Mouse (Mus musculus) cortical plate, adult 2 months (tissue): ENCODE data around the gene Shc4. TPM values are rescaled to one million over a fixed set of nuclear protein-coding genes. Genes with fewer than 3 reads are reported as not detected.

Experiments
- H3K27ac ChIP-seq: fragments of 200-500 bp; 2 replicates; pipeline ENCODE4 v1.5.1; 2012; ENCODE audit warnings: low read length, control low read depth, inconsistent platforms; ENCODE audit not compliant: insufficient read depth
- H3K4me1 ChIP-seq: fragments of 200-500 bp; 2 replicates; pipeline ENCODE4 v1.6.1; 2011; ENCODE audit warnings: low read length; ENCODE audit not compliant: control insufficient read depth, insufficient read depth
- H3K4me3 ChIP-seq: fragments of 200-500 bp; 2 replicates; pipeline ENCODE4 v1.5.1; 2011; ENCODE audit warnings: mild to moderate bottlenecking, low read length, control low read depth; ENCODE audit not compliant: insufficient read depth
- CTCF ChIP-seq: fragments of 200-500 bp; IDR thresholded peaks from 2 replicates; pipeline ENCODE4 v1.5.1; 2011; ENCODE audit warnings: mild to moderate bottlenecking, control low read depth, low read length; ENCODE audit not compliant: insufficient read depth; ENCODE audit errors: extremely low read depth
- POLR2A ChIP-seq: fragments of 200-500 bp; IDR thresholded peaks from 2 replicates; pipeline ENCODE4 v1.6.1; 2011; ENCODE audit warnings: mild to moderate bottlenecking, low read length, control low read depth; ENCODE audit not compliant: insufficient read depth; ENCODE audit errors: extremely low read depth
- polyA plus RNA-seq: library from polyadenylated mRNA; depleted of rRNA; stranded (reverse); fragments of >200 nt; gene quantifications from 2 replicates; pipeline ENCODE4 v1.2.3, GENCODE M21; 2012

Gene Shc4
- polyA plus RNA-seq, 1 experiment = 3.5 TPM

DNA sequence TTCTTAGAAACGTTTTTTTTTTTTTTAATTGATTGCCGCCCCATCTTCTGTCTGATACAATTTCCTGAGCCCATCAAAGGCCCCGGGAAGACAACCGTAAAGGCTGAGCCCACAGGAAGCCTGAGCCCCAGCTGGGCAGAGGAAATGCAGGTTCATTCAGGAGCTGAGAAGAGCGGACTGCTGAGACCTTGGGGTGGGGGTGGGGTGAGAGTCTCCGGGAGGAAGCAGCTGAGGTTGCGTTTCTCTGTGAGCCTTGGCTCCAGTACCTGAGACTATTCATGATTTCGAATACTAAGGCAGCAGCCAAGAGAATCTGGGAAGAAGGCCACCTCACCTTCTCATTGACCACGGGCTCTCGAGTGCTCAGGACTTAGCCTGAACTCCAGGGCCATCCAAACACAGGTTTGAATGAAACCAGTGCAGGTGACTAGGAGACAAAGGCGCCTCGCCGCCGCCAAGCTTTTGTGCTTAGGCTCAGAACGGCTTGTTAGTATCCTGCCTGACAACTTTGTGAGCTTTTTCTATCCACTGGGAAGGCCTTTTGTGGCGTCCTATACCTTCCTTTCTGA is 682 bp upstream of the Shc4 start:
- H3K27ac ChIP-seq = no peak overlapping the region
- H3K4me3 ChIP-seq = peak overlapping the region; percentile 31; the same call in 1 of the 2 replicates
- H3K4me1 ChIP-seq = 0 out of 2 replicates have a peak, but pooled peaks cover 1% of the 10 kb centered on the region
- no peak for TF ChIP-seq POLR2A

DNA sequence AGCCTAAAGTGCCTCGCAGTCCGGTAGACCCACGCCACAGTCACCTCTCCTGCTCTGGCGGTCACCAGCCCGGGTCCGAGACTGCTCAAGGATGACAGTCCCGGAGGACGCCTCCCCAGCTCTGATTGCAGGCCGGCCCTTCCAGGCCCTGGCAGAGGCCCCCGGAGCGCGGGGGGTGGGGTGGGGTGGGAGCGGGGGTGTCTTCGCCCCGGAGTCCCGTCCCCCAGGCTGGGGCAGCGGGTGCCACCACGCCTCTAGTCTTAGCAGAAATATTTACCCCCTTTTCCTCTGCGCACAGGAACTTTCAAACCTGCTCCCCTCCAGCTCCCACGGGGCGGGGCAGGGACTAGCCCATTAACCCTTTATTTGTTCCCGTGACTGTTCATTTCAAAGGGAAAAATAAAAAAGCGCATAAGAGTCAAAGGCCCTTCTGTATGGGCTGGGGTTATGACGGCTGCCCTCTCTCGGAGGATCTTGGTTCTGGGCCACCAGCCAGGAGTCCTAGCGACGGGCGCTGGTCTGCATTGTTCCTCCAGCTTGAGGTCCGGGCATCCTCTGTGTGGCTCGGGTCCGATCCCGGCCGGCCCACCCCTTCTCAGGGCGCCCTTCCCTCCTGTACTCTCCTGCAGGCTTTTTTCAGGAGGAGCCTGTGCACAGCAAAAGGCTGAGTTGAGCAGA is 401 bp downstream of the Shc4 start:
- Histone ChIP-seq H3K27ac (no peak overlapping the region), H3K4me1 (0 out of 2 replicates have a peak, but pooled peaks cover 1% of the 10 kb centered on the region), H3K4me3 (peak overlapping the region; percentile 31)
- TF ChIP-seq POLR2A = no peak
- peak; percentile 6; the same call in 1 of the 2 replicates for TF ChIP-seq CTCF

DNA sequence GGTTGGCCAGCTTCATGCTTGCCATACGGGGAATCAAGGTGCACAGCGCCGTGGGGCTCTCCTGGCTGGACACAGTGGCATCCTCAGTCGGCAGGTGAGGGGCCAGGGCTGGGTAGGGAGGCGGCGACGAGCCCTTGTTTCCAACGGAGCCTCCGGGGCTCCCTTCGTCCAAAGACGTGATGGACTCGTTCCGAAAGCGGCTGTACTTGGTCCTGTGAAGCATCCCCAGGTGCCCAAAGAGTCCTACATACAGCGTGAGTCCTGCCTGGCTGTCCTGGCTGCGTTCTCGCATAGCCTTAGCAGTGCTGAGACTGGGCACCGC is 901 bp downstream of the Shc4 start:
- Histone ChIP-seq H3K4me3 (peak overlapping the region; percentile 31), H3K27ac (no peak overlapping the region), H3K4me1 (0 out of 2 replicates have a peak, but pooled peaks cover 1% of the 10 kb centered on the region)
- TF ChIP-seq POLR2A = no peak
- TF ChIP-seq CTCF = no peak

GRCm38 (mm10) chr2:125716599-125716998 is 7.3 kb downstream of the Shc4 start:
- Histone ChIP-seq H3K4me3 (no peak overlapping the region), H3K4me1 (no peaks in the 10 kb centered on the region), H3K27ac (no peak overlapping the region)
- TF ChIP-seq CTCF = no peak
- TF ChIP-seq POLR2A = no peak

- Histone ChIP-seq H3K4me3 (no peak overlapping the region), H3K27ac (no peak overlapping the region), H3K4me1 (peaks cover 6% of the 10 kb centered on the region)
- TF ChIP-seq CTCF (no peak), POLR2A (no peak)
Observed at GRCm38 (mm10) chr2:125706510-125706921, 17.4 kb downstream of the Shc4 start.

DNA sequence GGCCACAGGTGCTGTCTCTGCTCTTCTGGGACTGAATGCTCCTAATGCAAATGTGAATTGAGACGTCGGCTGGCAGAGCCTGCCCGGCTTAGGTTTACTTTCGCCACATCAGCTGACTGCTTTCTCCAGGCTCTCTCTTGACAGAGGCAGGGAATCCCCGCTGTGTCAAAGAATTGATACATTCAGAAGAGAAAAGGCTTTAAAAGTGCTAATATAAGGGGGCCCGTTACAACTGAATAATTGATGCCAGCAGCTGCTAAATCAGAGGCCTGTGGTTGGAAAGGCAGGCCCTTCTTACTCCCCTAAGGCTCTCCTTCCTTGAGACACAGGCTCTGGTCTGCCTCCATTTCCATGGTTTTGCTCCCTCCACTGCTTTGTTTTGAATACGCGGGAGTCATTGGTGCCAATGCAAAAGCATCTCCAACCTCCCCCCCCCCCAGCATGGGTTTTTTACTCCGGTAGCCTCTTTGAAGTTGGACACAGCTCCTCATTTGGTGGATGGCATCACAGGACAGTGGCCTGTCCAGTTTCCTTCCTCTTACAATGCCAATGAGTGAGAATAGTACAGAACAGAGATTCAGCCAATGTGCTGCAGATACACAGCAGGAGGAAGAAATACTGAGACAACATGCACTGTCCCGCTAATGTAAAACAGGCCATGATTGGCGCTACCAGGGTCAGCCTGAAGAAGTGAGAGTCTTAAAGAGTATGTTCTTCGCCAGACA is 18.9 kb downstream of the Shc4 start:
- Histone ChIP-seq H3K4me1 (peaks cover 6% of the 10 kb centered on the region), H3K4me3 (no peak overlapping the region), H3K27ac (no peak overlapping the region)
- TF ChIP-seq POLR2A (no peak), CTCF (no peak)

DNA sequence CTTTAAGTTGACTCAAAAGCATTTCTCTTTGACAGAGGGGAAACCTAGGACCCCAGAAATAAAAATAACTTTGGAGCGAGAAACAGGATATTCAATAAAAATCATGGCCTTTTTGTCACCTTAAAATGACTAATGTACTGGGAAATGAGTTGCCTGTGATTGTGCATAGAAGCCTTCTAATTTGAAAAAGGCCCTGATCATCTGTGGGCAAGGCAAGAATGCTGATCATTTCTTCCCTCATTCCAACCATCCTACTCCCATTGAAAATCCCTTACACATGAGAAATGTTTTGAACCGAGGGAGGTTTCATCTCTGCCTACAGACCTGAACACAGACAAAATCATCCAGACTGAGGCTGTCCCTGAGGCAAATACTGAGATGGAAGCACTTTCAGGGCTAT is 21.1 kb downstream of the Shc4 start:
- Histone ChIP-seq H3K4me1 (peaks cover 6% of the 10 kb centered on the region), H3K27ac (no peak overlapping the region), H3K4me3 (no peak overlapping the region)
- TF ChIP-seq POLR2A = no peak
- TF ChIP-seq CTCF = no peak

DNA sequence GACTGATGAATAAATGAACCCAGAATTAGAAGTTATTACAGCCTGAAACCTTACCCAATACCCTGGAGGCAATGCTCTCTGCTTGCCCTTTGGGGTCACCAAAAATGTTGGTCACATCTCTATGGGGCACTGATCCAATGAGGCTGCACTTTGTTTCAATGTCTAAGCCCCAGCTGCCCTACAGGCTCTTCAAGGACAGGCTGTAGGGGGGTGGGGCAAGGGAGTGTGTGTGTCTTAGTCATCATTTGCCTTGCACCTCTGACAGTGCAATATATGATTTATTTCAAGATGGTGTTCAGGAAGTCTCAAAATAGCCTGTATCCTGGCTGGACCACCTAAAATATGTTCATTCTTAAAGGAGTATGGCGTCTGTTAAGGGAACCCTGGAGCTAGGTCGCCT is 22.3 kb downstream of the Shc4 start:
- no peak overlapping the region for H3K4me3 ChIP-seq
- H3K4me1 ChIP-seq = peaks cover 6% of the 10 kb centered on the region
- H3K27ac ChIP-seq = no peak overlapping the region
- TF ChIP-seq CTCF (no peak), POLR2A (no peak)

DNA sequence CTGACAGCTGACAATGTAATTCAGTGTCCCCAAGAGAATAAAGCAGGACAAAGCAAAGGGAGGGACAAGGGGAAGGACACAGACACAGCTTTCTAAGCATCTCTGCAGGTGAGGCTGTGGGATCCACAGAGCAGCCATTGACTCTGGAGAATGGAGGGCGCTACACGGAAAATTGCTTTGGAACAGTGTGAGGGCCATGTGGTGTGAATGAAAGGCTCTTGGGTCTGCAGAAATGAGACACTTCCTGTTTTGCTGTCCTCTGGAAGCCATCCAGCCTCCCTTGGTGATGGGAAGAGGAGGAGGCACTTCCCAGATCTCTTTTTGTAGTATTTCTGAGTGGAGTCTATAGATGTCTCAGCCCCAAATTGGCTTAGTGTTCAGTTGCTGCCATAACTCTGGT is 27.7 kb downstream of the Shc4 start:
- no peak for TF ChIP-seq POLR2A
- TF ChIP-seq CTCF = no peak
- H3K27ac ChIP-seq = no peak overlapping the region
- peaks cover 4% of the 10 kb centered on the region; the same call in 1 of the 2 replicates for H3K4me1 ChIP-seq
- H3K4me3 ChIP-seq = no peak overlapping the region

DNA sequence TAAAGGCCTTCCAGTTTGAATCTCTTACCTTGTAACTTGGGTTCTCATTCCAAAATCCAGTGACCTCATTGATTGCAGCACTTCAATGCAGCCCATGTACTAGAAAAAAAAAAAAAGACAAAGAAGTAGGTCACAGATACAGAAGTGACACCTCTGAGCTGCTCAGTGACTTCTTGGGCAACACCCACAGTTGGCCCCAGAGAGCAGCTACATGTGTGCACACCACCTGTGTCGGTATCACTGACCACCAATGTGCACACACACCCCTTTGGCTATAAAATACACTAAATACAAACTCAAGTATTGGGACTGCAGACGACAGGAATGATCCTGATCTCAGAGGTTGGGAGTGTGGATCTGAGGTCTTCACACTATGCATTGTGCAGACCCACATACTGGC is 29.1 kb downstream of the Shc4 start:
- Histone ChIP-seq H3K4me3 (no peak overlapping the region), H3K4me1 (peaks cover 4% of the 10 kb centered on the region; the same call in 1 of the 2 replicates), H3K27ac (no peak overlapping the region)
- TF ChIP-seq CTCF = no peak
- no peak for TF ChIP-seq POLR2A
